Mouse (Mus musculus): ENCODE results near the gene Abcb6.

DNA sequence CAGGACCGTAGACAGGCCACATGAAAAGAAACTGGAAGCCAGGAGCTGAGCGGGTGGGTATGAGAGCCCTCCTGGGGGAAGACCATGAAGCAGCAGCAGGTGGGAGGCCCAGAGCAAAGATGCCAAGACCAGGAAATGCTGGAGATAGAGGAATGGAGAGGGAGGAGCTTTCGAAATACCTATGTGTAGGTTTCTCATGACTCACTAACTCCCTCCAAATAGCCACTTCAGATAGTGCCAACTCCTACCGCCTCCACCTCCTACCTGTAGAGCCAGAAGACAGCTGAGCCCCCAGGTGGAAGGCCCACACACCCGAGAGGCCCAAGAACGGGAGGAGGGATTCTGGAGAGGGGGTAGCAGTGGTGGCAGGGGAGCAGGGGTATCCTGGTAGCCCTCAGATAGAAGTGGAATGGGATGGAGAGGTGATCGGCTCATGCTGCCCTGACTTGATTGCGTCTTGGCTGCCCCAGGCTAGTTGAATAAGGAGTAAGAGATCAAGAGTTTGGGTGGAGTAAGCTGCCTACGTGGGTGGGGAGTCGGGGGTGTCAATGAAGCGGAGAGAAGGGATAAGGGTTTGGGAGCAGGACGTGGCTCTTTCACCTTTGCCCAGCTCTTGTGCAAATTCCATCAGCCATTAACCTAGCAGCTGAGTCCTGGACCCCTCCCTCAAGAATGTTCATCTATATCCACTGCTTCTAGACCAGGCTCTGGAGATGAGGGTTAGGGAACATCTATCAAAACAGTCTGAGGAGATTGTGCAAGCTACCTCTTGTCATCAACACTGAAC, 46.6 kb downstream of the Abcb6 start, which contains the start of gene Slc23a3:
- TF ChIP-seq EP300 (IDR thresholded peaks at IDR 0.05; ENCODE audit: low read depth) = no peak
- no peak for TF ChIP-seq CTCF (IDR thresholded peaks at IDR 0.05; ENCODE audit: low read depth)
